29 mouse cellular contexts compared by ENCODE assay signal in the genomic region with DNA sequence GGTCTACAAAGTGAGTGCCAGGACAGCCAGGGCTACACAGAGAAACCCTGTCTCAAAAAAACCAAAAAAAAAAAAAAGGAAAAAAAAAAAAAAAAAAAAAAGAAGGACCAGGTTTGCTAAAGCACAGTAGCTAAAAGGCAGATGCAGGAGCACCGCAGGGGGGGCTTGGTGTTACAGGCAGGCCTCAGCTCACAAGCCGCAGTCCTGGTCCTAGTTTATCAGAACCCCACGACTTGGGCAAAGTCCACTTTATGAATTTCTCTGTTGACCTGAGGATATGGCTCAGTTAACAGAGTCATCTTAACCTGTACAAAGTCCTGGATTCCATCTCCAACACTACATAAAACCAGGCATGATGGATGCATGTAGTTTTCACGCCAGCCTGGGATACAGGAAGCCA. TPM values are rescaled to one million over a fixed set of nuclear protein-coding genes. Genes with fewer than 3 reads are reported as not detected.
DNase-seq lines count a peak whose midpoint lies in the region; ATAC-seq and TF ChIP-seq lines count a peak whose summit lies in the region.
"Had no signal": no experiment of that assay in that cellular context is flagged by ENCODE, and none has a peak within 500 bp of the region (broad histone marks: within the 10 kb centered on the region; RNA-seq: fewer than 3 reads in every experiment).

No protein-coding gene starts in this region.

- WGBS in intestine, postnatal 0 days, result 51% methylated on average over 4 of the region's 4 CpGs
- WGBS in midbrain, embryonic 13.5 days, result 98% methylated on average over 4 of the region's 4 CpGs

- peaks cover 19% of the 10 kb centered on the region for H3K36me3 ChIP-seq in intestine, postnatal 0 days (ENCODE audit: control insufficient read depth, insufficient read depth)
- H3K36me3 ChIP-seq in midbrain, embryonic 13.5 days, result peaks cover 39% of the 10 kb centered on the region

- no peak overlapping the region for H3K9ac ChIP-seq in intestine, postnatal 0 days (ENCODE audit: low read depth, low read length)
- no peak overlapping the region for H3K9ac ChIP-seq in midbrain, embryonic 13.5 days (replicated peaks)
- H3K9ac ChIP-seq: forebrain, embryonic 13.5 days; hindbrain, embryonic 12.5 days; hindbrain, embryonic 15.5 days had no signal

- H3K4me1 ChIP-seq in intestine, postnatal 0 days (replicated peaks; ENCODE audit: control insufficient read depth, insufficient read depth, low read length), result 0 out of 2 replicates have a peak, but pooled peaks cover 4% of the 10 kb centered on the region
- peaks cover 24% of the 10 kb centered on the region for H3K4me1 ChIP-seq in midbrain, embryonic 13.5 days (replicated peaks)

- no peak overlapping the region for H3K4me2 ChIP-seq in intestine, postnatal 0 days (replicated peaks; ENCODE audit: low read depth)
- no peak overlapping the region for H3K4me2 ChIP-seq in midbrain, embryonic 13.5 days (replicated peaks)
- H3K4me2 ChIP-seq: forebrain, embryonic 13.5 days; heart, embryonic 11.5 days; hindbrain, embryonic 12.5 days; hindbrain, embryonic 15.5 days had no signal

- H3K27ac ChIP-seq in intestine, postnatal 0 days (ENCODE audit: low read depth, low read length), result peak overlapping the region; percentile 75
- no peak overlapping the region for H3K27ac ChIP-seq in midbrain, embryonic 13.5 days
- H3K27ac ChIP-seq: forebrain, embryonic 10.5 days; forebrain, embryonic 13.5 days; gastrocnemius, adult 2 months; hindbrain, embryonic 12.5 days; hindbrain, embryonic 15.5 days had no signal

- peak; percentile 70 for DNase-seq in kidney, adult 9 months
- DNase-seq in kidney, adult 11 months, result no peak
- peak; percentile 35 to 37 for DNase-seq in kidney, postnatal 36 days
- no peak for DNase-seq in kidney, postnatal 10 days
- peak; percentile 51 for DNase-seq in R1 (ENCODE audit: low read depth, low spot score)
- DNase-seq in layer of hippocampus, adult 11-12 months (ENCODE audit: low spot score), result no peak
- DNase-seq: adrenal gland, adult 2 months; adrenal gland, postnatal 14 days; cerebellum, adult 11 months; cerebellum, adult 2 months; cerebellum, postnatal 10 days; gastrocnemius, adult 2 months; gastrocnemius, postnatal 14 days; heart, adult 11 months had no signal

- H3K27me3 ChIP-seq in intestine, postnatal 0 days (replicated peaks; ENCODE audit: control insufficient read depth, insufficient read depth, low read length), result no peaks in the 10 kb centered on the region
- no peaks in the 10 kb centered on the region for H3K27me3 ChIP-seq in midbrain, embryonic 13.5 days
- H3K27me3 ChIP-seq: forebrain, embryonic 13.5 days; hindbrain, embryonic 12.5 days; hindbrain, embryonic 15.5 days; Patski had no signal

- ATAC-seq in intestine, postnatal 0 days, result peak; percentile 79
- ATAC-seq in midbrain, embryonic 13.5 days, result no peak
- ATAC-seq: CD4-positive, CD25-positive, alpha-beta regulatory T cell, adult 4 months; forebrain, embryonic 13.5 days; forebrain, embryonic 16.5 days; Patski had no signal

- H3K9me3 ChIP-seq in intestine, postnatal 0 days (ENCODE audit: control insufficient read depth), result no peaks in the 10 kb centered on the region
- no peaks in the 10 kb centered on the region for H3K9me3 ChIP-seq in midbrain, embryonic 13.5 days
- H3K9me3 ChIP-seq: forebrain, embryonic 10.5 days; forebrain, embryonic 13.5 days; hindbrain, embryonic 12.5 days; hindbrain, embryonic 15.5 days had no signal

- no peak overlapping the region for H3K4me3 ChIP-seq in intestine, postnatal 0 days (ENCODE audit: low read depth, low read length)
- no peak overlapping the region for H3K4me3 ChIP-seq in midbrain, embryonic 13.5 days (replicated peaks)
- H3K4me3 ChIP-seq: forebrain, embryonic 10.5 days; forebrain, embryonic 13.5 days; gastrocnemius, adult 2 months; hindbrain, embryonic 12.5 days; hindbrain, embryonic 15.5 days had no signal

- TF ChIP-seq CTCF in intestine, postnatal 0 days (IDR thresholded peaks at IDR 0.05; ENCODE audit: low read depth), result no peak

RNA-seq across cellular contexts. Expression of a gene that starts 7.2 kb away (rescaled TPM):
- 55.2 and 70.3 TPM in 2 replicates for polyA plus RNA-seq in intestine, postnatal 0 days (2015; fragmentation: Nextera tagmentation; extraction: Ambion mirVana)
- polyA plus RNA-seq in midbrain, embryonic 13.5 days (2015; fragmentation: Nextera tagmentation; extraction: Ambion mirVana), result 110 and 113 TPM in 2 replicates

RNA-seq across cellular contexts. Expression of a gene that starts 39.9 kb away (rescaled TPM):
- polyA plus RNA-seq in intestine, postnatal 0 days (2015; fragmentation: Nextera tagmentation; extraction: Ambion mirVana), result 0.90 and 1.3 TPM in 2 replicates
- 4.1 and 4.2 TPM in 2 replicates for polyA plus RNA-seq in midbrain, embryonic 13.5 days (2015; fragmentation: Nextera tagmentation; extraction: Ambion mirVana)
- polyA plus RNA-seq: heart, embryonic 11.5 days had no signal

RNA-seq across cellular contexts. Expression of a gene that starts 54.8 kb away (rescaled TPM):
- polyA plus RNA-seq in intestine, postnatal 0 days (2015; fragmentation: Nextera tagmentation; extraction: Ambion mirVana), result 104 and 125 TPM in 2 replicates
- polyA plus RNA-seq in midbrain, embryonic 13.5 days (2015; fragmentation: Nextera tagmentation; extraction: Ambion mirVana), result 0.66 and 0.71 TPM in 2 replicates
- polyA plus RNA-seq: C2C12; CD4-positive, CD25-positive, alpha-beta regulatory T cell, adult 4 months; embryonic facial prominence, embryonic 11.5 days; embryonic facial prominence, embryonic 14.5 days; forebrain, embryonic 10.5 days; forebrain, embryonic 16.5 days; heart, embryonic 11.5 days; heart, embryonic 14.5 days; heart, postnatal 0 days; hindbrain, embryonic 12.5 days; Patski had no signal

Comparison
In these comparisons a context has a peak if more than half of its experiments do, and no peak if none do; other contexts are left out.
1. DNase-seq: peak in kidney, adult 9 months (single experiment), kidney, postnatal 36 days (2 of 2) and R1 (single experiment); none in kidney, adult 11 months (single experiment), kidney, postnatal 10 days (single experiment) and layer of hippocampus, adult 11-12 months (single experiment).
2. RNA of a gene that starts 54.8 kb away (polyA plus RNA-seq): 104 to 125 TPM in intestine, postnatal 0 days; 0.66 to 0.71 TPM in midbrain, embryonic 13.5 days; every median in the first group is over 10 times any median in the second.